ENCODE assay signal across 8 mouse cellular contexts in the genomic region with DNA sequence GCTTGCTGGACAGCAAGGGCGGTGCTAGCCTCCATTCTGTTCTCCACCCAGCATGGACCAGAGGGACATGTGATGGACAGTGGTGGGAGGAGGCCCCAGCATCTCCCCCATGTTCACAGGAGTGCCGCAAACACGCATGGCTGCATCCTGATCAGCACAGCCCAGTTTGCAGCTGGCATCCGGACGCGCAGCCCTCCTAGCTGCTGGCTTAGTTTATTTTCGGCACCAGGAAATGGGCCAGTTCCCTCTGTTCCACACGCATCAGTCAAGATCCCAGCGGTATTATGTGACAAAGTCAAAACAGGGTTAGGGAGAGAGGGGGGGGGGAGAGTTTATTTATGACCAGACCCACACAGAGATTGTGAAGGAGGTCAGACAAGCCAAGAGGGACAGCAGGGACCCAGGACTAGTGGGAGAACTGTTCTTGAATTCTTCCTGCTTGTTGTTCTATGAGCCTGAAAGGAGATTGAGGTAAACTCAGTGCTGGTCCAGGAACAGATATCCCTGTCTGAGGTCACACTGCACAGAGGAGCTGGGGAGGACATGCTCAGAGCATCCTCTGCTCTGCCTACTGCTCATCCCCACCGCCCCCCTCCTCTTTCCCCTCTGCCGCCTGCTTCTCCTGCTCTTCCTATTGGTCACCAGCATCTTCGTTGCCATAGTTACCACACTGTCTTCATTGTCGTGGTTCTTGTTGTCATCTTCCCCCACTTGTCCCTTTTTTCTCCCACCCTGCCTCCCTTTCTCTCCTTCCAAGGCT. TPM values are rescaled to one million over a fixed set of nuclear protein-coding genes. Genes with fewer than 3 reads are reported as not detected.
DNase-seq lines count a peak whose midpoint lies in the region; ATAC-seq and TF ChIP-seq lines count a peak whose summit lies in the region.

No protein-coding gene starts in this region.

- no peak for TF ChIP-seq CTCF in intestine, postnatal 0 days (IDR thresholded peaks at IDR 0.05; ENCODE audit: low read depth)

- H3K9me3 ChIP-seq in intestine, embryonic 16.5 days (ENCODE audit: control insufficient read depth, low read length) = no peaks in the 10 kb centered on the region
- H3K9me3 ChIP-seq in intestine, postnatal 0 days (ENCODE audit: control insufficient read depth) = no peaks in the 10 kb centered on the region
- no peaks in the 10 kb centered on the region for H3K9me3 ChIP-seq in limb, embryonic 10.5 days (replicated peaks)

- TF ChIP-seq POLR2A in myocyte (IDR thresholded peaks at IDR 0.05; ENCODE audit: insufficient read length, low read depth) = no peak

- H3K79me2 ChIP-seq in myocyte (ENCODE audit: control insufficient read depth, insufficient read depth) = no peaks in the 10 kb centered on the region

- no peaks in the 10 kb centered on the region for H3K4me1 ChIP-seq in intestine, embryonic 16.5 days (ENCODE audit: control insufficient read depth, insufficient read depth, low read length)
- H3K4me1 ChIP-seq in intestine, postnatal 0 days (replicated peaks; ENCODE audit: control insufficient read depth, insufficient read depth, low read length) = no peaks in the 10 kb centered on the region
- peaks cover 15% of the 10 kb centered on the region for H3K4me1 ChIP-seq in limb, embryonic 10.5 days

- H3K36me3 ChIP-seq in intestine, embryonic 16.5 days (ENCODE audit: control insufficient read depth, insufficient read depth, low read length) = no peaks in the 10 kb centered on the region
- no peaks in the 10 kb centered on the region; the same call in 1 of the 2 replicates for H3K36me3 ChIP-seq in intestine, postnatal 0 days (ENCODE audit: control insufficient read depth, insufficient read depth)
- no peaks in the 10 kb centered on the region for H3K36me3 ChIP-seq in limb, embryonic 10.5 days
- H3K36me3 ChIP-seq in myocyte (ENCODE audit: control insufficient read depth, insufficient read depth) = no peaks in the 10 kb centered on the region

- H3K9ac ChIP-seq in intestine, embryonic 16.5 days (ENCODE audit: low read depth, low read length) = no peak overlapping the region
- H3K9ac ChIP-seq in intestine, postnatal 0 days (ENCODE audit: low read depth, low read length) = no peak overlapping the region

- ATAC-seq in intestine, embryonic 16.5 days = peak; percentile 41; the same call in 1 of the 2 replicates
- no peak for ATAC-seq in intestine, postnatal 0 days

- no peak overlapping the region for H3K4me2 ChIP-seq in intestine, embryonic 16.5 days (ENCODE audit: low read depth, low read length)
- no peak overlapping the region for H3K4me2 ChIP-seq in intestine, postnatal 0 days (replicated peaks; ENCODE audit: low read depth)
- peak overlapping the region; percentile 60 for H3K4me2 ChIP-seq in myocyte (ENCODE audit: low read depth)

- no peaks in the 10 kb centered on the region for H3K27me3 ChIP-seq in intestine, embryonic 16.5 days (replicated peaks; ENCODE audit: control insufficient read depth, insufficient read depth, low read length)
- no peaks in the 10 kb centered on the region for H3K27me3 ChIP-seq in intestine, postnatal 0 days (replicated peaks; ENCODE audit: control insufficient read depth, insufficient read depth, low read length)
- H3K27me3 ChIP-seq in limb, embryonic 10.5 days (ENCODE audit: low read depth, poor library complexity, severe bottlenecking) = no peaks in the 10 kb centered on the region
- no peaks in the 10 kb centered on the region for H3K27me3 ChIP-seq in myocyte (ENCODE audit: control insufficient read depth, insufficient read depth, insufficient read length)

- WGBS in intestine, embryonic 16.5 days = 62% methylated on average over 13 of the region's 13 CpGs
- 70% methylated on average over 13 of the region's 13 CpGs for WGBS in intestine, postnatal 0 days
- WGBS in limb, embryonic 10.5 days = 72% methylated on average over 13 of the region's 13 CpGs

- no peak overlapping the region for H3K27ac ChIP-seq in intestine, embryonic 16.5 days (ENCODE audit: low read length)
- no peak overlapping the region for H3K27ac ChIP-seq in intestine, postnatal 0 days (ENCODE audit: low read depth, low read length)
- peak overlapping the region; percentile 25; the same call in 1 of the 2 replicates for H3K27ac ChIP-seq in limb, embryonic 10.5 days

- H3ac ChIP-seq in myocyte (ENCODE audit: control insufficient read depth, insufficient read length) = no peak overlapping the region

- DNase-seq in frontal cortex, adult 2 months (ENCODE audit: extremely low spot score in 1 of 2, low spot score in 1 of 2) = peak; percentile 73 to 80
- DNase-seq in kidney, adult 18-20 months = peak; percentile 28
- DNase-seq in limb, embryonic 10.5 days (ENCODE audit: low spot score) = no peak
- no peak for DNase-seq in yolk sac, embryonic 10.5 days (ENCODE audit: low spot score)
- DNase-seq in embryo, embryonic 10 days (ENCODE audit: low spot score) = no peak

- no peak overlapping the region for H3K4me3 ChIP-seq in intestine, embryonic 16.5 days (ENCODE audit: low read length)
- no peak overlapping the region for H3K4me3 ChIP-seq in intestine, postnatal 0 days (ENCODE audit: low read depth, low read length)
- H3K4me3 ChIP-seq in limb, embryonic 10.5 days = no peak overlapping the region
- H3K4me3 ChIP-seq in myocyte = no peak overlapping the region

TF ChIP-seq in myocyte, 11 proteins besides CTCF, POLR2A, EP300 and RAD21:
- no peak for TF ChIP-seq USF1 (IDR thresholded peaks at IDR 0.05; ENCODE audit: low read depth)
- no peak for TF ChIP-seq CEBPB (IDR thresholded peaks at IDR 0.05; ENCODE audit: insufficient read depth, poor library complexity, severe bottlenecking)
- TF ChIP-seq MAX (IDR thresholded peaks at IDR 0.05; ENCODE audit: low read depth) = no peak
- peak; percentile 30 to 84 (median 84) for TF ChIP-seq MYOG (IDR thresholded peaks at IDR 0.05; ENCODE audit: control insufficient read depth in 1 of 3, insufficient read depth in 1 of 3, insufficient read length in 2 of 3, low read depth in 2 of 3)
- TF ChIP-seq REST (IDR thresholded peaks at IDR 0.05; ENCODE audit: insufficient read depth, insufficient read length) = no peak
- no peak for TF ChIP-seq TCF3 (IDR thresholded peaks at IDR 0.05; ENCODE audit: insufficient read length, low read depth)
- no peak for TF ChIP-seq SRF (IDR thresholded peaks at IDR 0.05; ENCODE audit: control insufficient read depth, insufficient read length, low read depth)
- TF ChIP-seq TCF12 (IDR thresholded peaks at IDR 0.05; ENCODE audit: insufficient read depth, poor library complexity, severe bottlenecking) = no peak
- peak in 2 of 3 experiments; percentile 71 to 87 for TF ChIP-seq MYOD1 (IDR thresholded peaks at IDR 0.05; ENCODE audit: control insufficient read depth in 1 of 3, insufficient read length in 2 of 3, low read depth in 2 of 3)
TF ChIP-seq in myocyte: peak in this region for 2.

RNA-seq across cellular contexts. Expression of a gene that starts 22.6 kb away (rescaled TPM):
- 4.4 and 5.0 TPM in 2 replicates for polyA plus RNA-seq in intestine, embryonic 16.5 days (2015; fragmentation: Nextera tagmentation; extraction: Ambion mirVana)
- polyA plus RNA-seq in intestine, postnatal 0 days (2015; fragmentation: Nextera tagmentation; extraction: Ambion mirVana) = 1.5 and 1.9 TPM in 2 replicates
- polyA plus RNA-seq in frontal cortex, adult 2 months (2012; rRNA removed) = 1.6 and 2.0 TPM in 2 replicates
- polyA plus RNA-seq in limb, embryonic 10.5 days (2016; fragmentation: Nextera tagmentation; extraction: Ambion mirVana) = 0.41 and 0.58 TPM in 2 replicates
- 0.07 TPM for polyA plus RNA-seq in myocyte (2012; fragmentation: generic; extraction: Trizol)

RNA-seq across cellular contexts. Expression of a gene that starts 51.7 kb away (rescaled TPM):
- polyA plus RNA-seq in intestine, embryonic 16.5 days (2015; fragmentation: Nextera tagmentation; extraction: Ambion mirVana) = 15.8 and 16.2 TPM in 2 replicates
- 11.2 and 11.3 TPM in 2 replicates for polyA plus RNA-seq in intestine, postnatal 0 days (2015; fragmentation: Nextera tagmentation; extraction: Ambion mirVana)
- 170 and 173 TPM in 2 replicates for polyA plus RNA-seq in frontal cortex, adult 2 months (2012; rRNA removed)
- 14.3 and 17.8 TPM in 2 replicates for polyA plus RNA-seq in limb, embryonic 10.5 days (2016; fragmentation: Nextera tagmentation; extraction: Ambion mirVana)
- polyA plus RNA-seq in myocyte (2012; fragmentation: generic; extraction: Trizol) = 24.3 TPM

Comparison
In these comparisons a context has a peak if more than half of its experiments do, and no peak if none do; other contexts are left out.
1. DNase-seq: peak in frontal cortex, adult 2 months (2 of 2) and kidney, adult 18-20 months (single experiment); none in limb, embryonic 10.5 days (single experiment), yolk sac, embryonic 10.5 days (single experiment) and embryo, embryonic 10 days (single experiment).